Mouse (Mus musculus): Measurements from ENCODE around the gene Olfr486. TPM values are rescaled to one million over a fixed set of nuclear protein-coding genes. Genes with fewer than 3 reads are reported as not detected.

Gene Olfr486
- total RNA-seq (2023): not detected

GRCm38 (mm10) chr7:108172642-108173041 lies at the start of gene Olfr486:
Gene Olfr486, minus strand, starts transcription at chr7:108172742.

GRCm38 (mm10) chr7:108214536-108214935 lies 42.0 kb upstream of the Olfr486 start, which contains the start of gene Olfr487:
Gene Olfr487, minus strand, starts transcription at chr7:108214636.

GRCm38 (mm10) chr7:108159771-108160170 lies 12.8 kb downstream of the Olfr486 start, which contains the start of gene Olfr485:
Gene Olfr485, minus strand, starts transcription at chr7:108159871.

GRCm38 (mm10) chr7:108127349-108127748 lies 45.2 kb downstream of the Olfr486 start, which contains the start of gene Olfr484:
Gene Olfr484, minus strand, starts transcription at chr7:108127449.

Other genes with a start within 250 kb of the Olfr486 start
- not detected for gene Olfr473, start 242.3 kb downstream of the Olfr486 start, total RNA-seq (2023)
- not detected for gene Olfr474, start 218.1 kb downstream of the Olfr486 start, total RNA-seq (2023)
- gene Olfr476, start 207.9 kb downstream of the Olfr486 start, total RNA-seq (2023): not detected
- 0.18 TPM for gene Olfr477, start 186.0 kb downstream of the Olfr486 start, total RNA-seq (2023)
- gene Olfr478, start 138.8 kb downstream of the Olfr486 start, total RNA-seq (2023): not detected
- gene Olfr479, start 122.0 kb downstream of the Olfr486 start, total RNA-seq (2023): not detected
- not detected for gene Olfr480, start 105.4 kb downstream of the Olfr486 start, total RNA-seq (2023)
- gene Olfr481, start 92.9 kb downstream of the Olfr486 start, total RNA-seq (2023): not detected
- gene Olfr482, start 75.2 kb downstream of the Olfr486 start, total RNA-seq (2023): 1.3 TPM
- gene Olfr483, start 71.9 kb downstream of the Olfr486 start, total RNA-seq (2023): not detected
- gene Olfr484, start 45.3 kb downstream of the Olfr486 start, total RNA-seq (2023): not detected
- not detected for gene Olfr485, start 12.9 kb downstream of the Olfr486 start, total RNA-seq (2023)
- not detected for gene Olfr487, start 41.9 kb upstream of the Olfr486 start, total RNA-seq (2023)
- gene Olfr488, start 85.6 kb upstream of the Olfr486 start, total RNA-seq (2023): not detected
- not detected for gene Olfr490, start 116.2 kb upstream of the Olfr486 start, total RNA-seq (2023)
- not detected for gene Olfr491, start 140.7 kb upstream of the Olfr486 start, total RNA-seq (2023)
- gene Olfr492, start 150.9 kb upstream of the Olfr486 start, total RNA-seq (2023): not detected
- not detected for gene Olfr493, start 174.2 kb upstream of the Olfr486 start, total RNA-seq (2023)
- not detected for gene Olfr494, start 192.6 kb upstream of the Olfr486 start, total RNA-seq (2023)
- gene Olfr495, start 220.4 kb upstream of the Olfr486 start, total RNA-seq (2023): not detected
- not detected for gene Olfr497, start 247.7 kb upstream of the Olfr486 start, total RNA-seq (2023)